Mouse (Mus musculus): ENCODE data around the gene Bloc1s6. TPM values are rescaled to one million over a fixed set of nuclear protein-coding genes. Genes with fewer than 3 reads are reported as not detected.

The Bloc1s6 gene
- 49.5 and 54.0 TPM in 2 replicates for polyA plus RNA-seq (2015; fragmentation: Nextera tagmentation; extraction: Ambion mirVana)

DNA sequence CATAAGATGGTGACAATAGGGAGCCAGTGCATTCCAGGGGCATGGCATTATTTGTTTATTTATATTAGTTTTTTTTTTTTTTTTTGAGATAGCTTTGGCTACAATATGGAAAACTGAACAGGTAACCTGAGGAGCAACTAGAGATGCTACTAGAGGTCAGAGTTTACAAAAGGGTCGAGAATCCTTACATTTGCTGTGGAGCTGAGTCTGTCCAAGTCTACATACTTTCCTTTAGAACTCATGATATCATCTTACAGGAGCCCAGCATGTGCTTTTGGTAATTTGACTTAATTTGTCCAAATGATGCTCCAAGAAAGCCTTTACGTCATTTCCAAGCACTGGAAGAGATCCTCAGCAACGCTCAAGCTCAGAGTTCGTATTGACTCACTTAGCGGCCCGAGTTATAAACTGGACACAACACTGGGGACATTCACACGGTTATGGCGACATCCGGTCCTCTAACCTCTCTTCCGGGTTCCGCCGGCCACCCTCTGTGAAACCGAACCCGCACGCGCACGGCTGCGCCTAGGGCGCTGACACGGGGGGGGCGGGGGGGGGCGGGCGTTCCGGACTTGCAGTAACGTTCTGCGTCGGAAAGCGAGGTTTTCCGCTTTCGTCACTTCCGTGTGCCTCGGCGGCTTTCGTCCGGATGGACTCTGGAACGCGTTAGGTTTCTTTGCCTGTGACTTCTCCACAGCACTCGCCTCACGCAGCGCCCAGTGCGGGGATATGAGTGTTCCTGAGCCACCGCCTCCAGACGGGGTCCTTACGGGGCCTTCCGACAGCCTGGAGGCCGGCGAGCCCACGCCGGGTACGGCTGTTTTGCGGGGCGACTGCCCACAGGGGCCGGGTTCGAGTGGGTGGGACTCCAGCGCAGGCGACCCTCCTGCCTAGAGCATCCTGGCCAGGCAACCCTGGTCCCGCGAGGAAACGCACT is at the start of gene Bloc1s6:
TSS of gene Bloc1s6 (plus strand) at position 610 of the 937 bp plus-strand sequence.
- DNase-seq (ENCODE audit: low spot score): peak; percentile 94

GRCm38 (mm10) chr2:122697526-122697925 is 40.8 kb upstream of the Bloc1s6 start:
- DNase-seq (ENCODE audit: low spot score): no peak

- no peak for DNase-seq (ENCODE audit: low spot score)
These were observed 37.3 kb upstream of the Bloc1s6 start for GRCm38 (mm10) chr2:122701012-122701411.

DNA sequence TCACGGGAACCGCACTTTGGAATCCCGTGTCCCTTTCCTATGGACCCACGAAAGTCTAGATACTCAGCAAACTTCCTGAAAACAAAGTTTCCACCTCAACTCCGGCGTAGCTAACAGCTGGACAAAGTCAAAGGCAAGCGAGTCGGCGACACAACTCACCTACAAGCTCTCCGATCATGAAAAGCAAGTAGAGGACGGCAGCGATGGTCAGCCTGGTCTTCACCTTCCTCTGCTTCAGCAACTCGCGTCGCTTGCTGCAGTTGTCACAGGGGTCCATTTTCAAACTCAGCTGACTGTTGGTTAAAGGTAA is 36.5 kb upstream of the Bloc1s6 start:
- DNase-seq (ENCODE audit: low spot score): peak; percentile 13

GRCm38 (mm10) chr2:122702181-122703036 is 35.9 kb upstream of the Bloc1s6 start, which contains the start of gene Slc30a4:
Gene Slc30a4 (minus strand): TSS chr2:122702663.
- DNase-seq (ENCODE audit: low spot score): peak; percentile 84

- no peak for DNase-seq (ENCODE audit: low spot score)
These were observed 33.7 kb upstream of the Bloc1s6 start for GRCm38 (mm10) chr2:122704572-122704971.

DNA sequence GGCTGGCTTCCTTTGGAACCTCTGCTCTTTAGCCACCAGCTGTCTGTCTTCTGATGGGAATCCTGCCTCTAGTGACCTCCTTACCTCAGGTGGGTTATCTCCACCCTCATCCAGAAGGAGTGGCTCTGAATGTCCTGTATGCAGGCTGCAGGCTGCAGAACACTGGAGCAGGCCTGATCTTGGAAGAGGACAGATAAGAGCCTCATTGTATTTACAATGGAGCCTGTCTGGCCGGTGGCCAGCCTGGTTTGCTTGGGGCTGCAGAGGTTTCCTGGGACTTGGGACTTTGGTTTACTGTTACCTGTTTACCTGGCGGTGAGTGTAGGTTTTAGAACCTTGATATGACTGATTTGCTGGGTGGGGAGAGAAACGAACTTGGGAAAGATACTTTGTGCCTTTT is 30.2 kb upstream of the Bloc1s6 start:
- DNase-seq (ENCODE audit: low spot score): no peak

DNA sequence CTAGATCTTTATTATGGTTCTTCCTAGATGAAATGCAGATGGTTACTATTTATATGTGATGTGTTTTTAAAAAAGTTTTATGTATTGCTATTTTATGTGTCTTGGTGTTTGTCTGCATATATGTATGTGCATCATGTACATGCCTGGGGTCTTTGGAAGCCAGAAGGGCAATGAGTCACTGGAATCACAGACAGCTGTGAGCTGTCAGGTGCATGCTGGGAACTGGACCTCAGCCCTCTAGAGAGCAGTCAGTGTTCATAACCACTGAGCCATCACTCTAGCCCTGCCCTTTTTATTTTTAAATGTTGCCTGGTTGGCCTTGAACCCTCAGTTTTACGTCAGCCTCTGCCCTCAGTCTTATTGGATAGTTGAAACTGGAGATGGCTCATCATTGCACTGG is 29.1 kb upstream of the Bloc1s6 start:
- no peak for DNase-seq (ENCODE audit: low spot score)

DNA sequence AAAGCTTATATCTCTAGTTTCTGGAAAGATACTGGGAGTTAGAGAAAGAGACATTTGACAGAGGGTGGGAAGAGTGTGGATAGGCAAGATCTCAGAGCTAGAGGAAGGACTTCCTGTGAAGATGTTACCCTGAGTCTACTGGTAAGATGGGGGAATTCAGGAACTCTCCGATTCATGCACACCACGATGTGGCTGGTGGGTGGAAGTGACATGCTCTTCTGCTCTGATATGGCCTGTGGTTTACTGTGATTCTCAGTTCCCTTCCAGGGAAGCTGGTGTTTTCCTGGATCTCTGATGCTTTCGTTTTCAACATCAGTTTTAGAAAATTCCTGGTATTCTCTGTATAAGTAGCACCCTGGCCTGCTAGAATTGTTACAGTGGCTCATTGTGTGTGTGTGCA is 26.4 kb upstream of the Bloc1s6 start:
- DNase-seq (ENCODE audit: low spot score): no peak

DNA sequence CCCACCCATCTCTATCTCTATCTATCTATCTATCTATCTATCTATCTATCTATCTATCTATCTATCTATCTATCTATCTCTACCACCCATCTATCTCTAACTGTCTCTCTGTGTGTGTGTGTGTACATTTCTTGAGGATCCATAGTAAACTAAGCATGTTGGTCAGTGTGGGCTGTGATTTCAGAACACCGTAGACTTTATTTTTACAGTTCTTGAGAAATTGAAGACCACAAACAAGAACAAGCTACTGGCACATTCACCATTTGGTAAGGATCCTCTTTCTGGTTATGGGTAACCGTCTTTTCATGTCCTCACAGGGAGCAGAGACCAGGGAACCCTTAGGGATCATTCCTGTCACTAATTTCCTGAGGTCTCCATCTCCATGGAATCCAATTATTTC is 25.5 kb upstream of the Bloc1s6 start:
- no peak for DNase-seq (ENCODE audit: low spot score)

DNA sequence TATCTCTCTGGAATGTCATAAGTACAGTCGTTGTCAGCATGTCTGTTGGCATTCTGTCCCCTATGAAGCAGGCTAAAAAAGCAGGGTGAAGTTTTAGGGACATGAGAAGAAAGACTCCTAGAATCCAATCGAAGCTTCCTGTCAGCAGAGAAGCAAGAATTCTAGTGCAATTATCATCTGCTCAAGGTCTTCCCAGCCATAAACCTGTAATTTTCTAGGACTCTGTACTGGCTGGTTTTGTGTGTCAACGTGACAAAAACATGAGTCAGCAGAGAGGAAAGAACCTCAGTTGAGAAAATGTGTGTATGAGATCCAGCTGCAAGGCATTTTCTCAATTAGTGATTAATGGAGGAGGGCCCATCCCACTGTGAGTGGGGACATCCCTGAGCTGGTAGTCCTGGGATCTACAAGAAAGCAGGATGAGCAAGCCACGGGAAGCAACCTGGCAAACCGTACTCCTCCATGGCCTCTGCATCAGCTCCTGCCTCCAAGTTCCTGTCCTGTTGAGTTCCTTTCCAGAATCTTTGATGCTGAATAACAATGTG is 23.1 kb upstream of the Bloc1s6 start:
- DNase-seq (ENCODE audit: low spot score): no peak

- DNase-seq (ENCODE audit: low spot score): peak; percentile 82
These were observed 21.9 kb upstream of the Bloc1s6 start for GRCm38 (mm10) chr2:122716301-122716842.

- no peak for DNase-seq (ENCODE audit: low spot score)
These were observed 19.1 kb upstream of the Bloc1s6 start for GRCm38 (mm10) chr2:122719232-122719631.

DNA sequence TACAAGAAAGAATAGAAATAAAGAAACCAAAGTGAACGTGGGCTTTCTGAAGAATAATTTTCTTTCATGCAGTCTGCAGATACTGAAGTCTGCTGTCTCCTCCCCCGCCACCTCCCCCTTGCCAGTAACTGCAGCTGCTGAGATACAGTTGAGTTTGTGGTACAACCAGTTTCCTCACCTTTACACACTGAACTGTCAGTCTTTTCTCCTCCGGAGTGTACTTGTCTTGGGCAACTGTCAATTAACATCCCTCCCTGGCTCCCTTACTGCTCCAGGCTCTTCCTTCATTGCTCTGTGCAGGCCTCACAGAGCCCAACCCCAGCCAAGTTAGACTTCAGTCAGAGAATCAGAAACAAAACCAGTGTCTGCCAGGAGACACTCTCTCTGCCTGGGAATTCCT is 17.7 kb upstream of the Bloc1s6 start:
- peak; percentile 82 for DNase-seq (ENCODE audit: low spot score)

GRCm38 (mm10) chr2:122725604-122726003 is 12.7 kb upstream of the Bloc1s6 start:
- DNase-seq (ENCODE audit: low spot score): peak; percentile 65

DNA sequence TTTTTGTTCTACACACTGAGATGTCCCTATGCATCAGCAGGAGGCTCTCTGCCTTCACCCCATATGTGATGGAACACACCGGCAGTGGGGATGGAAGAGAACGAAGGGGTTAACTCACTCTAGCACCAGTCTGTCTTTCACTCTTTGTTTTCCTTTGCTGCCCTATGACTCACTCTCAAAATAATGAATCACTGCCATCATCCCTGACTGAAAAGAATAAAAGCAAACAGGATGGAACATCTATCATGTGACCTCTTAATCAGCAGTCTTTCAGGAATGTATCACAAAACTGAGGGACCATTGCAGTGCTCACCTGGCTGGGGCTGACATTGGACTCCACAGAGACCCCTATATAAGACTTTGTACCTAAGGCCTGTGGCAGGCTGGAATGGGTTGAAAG is 6.8 kb upstream of the Bloc1s6 start:
- no peak for DNase-seq (ENCODE audit: low spot score)

GRCm38 (mm10) chr2:122739023-122739422 is 720 bp downstream of the Bloc1s6 start:
- DNase-seq (ENCODE audit: low spot score): no peak

- no peak for DNase-seq (ENCODE audit: low spot score)
These were observed 8.2 kb downstream of the Bloc1s6 start for GRCm38 (mm10) chr2:122746461-122746860.

DNA sequence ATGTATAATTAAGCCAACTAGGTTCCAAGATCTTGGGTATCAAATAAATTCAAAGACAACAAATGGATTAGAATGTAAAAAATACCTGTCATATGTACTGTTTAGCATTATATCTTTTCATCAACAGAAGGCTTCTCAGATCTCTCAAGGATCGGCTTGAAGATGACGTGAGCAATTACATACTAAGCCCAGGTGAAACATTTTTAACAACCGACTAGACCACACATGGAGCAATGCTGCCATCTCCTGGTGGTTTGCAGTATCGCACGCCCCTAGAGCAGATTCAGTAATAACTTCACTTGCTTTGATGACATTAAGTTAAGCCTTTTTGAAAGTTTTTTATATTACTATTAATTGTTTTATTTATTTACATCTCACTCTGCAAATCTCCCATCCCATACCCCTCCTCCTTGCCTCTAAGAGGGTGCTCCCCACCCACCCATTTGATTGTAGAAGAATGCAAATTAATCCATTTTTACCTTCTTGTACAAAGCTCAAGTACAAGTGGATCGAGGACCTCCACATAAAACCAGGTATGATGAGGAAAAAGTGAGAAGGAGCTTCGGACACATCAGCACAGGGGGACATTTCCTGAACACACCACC is 15.5 kb downstream of the Bloc1s6 start:
- DNase-seq (ENCODE audit: low spot score): peak; percentile 85

GRCm38 (mm10) chr2:122759791-122760190 is 21.5 kb downstream of the Bloc1s6 start:
- no peak for DNase-seq (ENCODE audit: low spot score)

- no peak for DNase-seq (ENCODE audit: low spot score)
These were observed 24.7 kb downstream of the Bloc1s6 start for GRCm38 (mm10) chr2:122762991-122763390.
